Mouse (Mus musculus): ENCODE measurements around the gene Tcp11l1. TPM values are rescaled to one million over a fixed set of nuclear protein-coding genes. Genes with fewer than 3 reads are reported as not detected.
A peak's percentile ranks its signal among the peaks of the same experiment; 100 is the strongest.

Tcp11l1 gene
- total RNA-seq, 2 experiments from 2014 or later, result 6.7 to 14.6 TPM

- no peak for ATAC-seq (ENCODE audit: poor library complexity, severe bottlenecking)
Measured at GRCm38 (mm10) chr2:104714254-104714691, 2.3 kb upstream of the Tcp11l1 start.

GRCm38 (mm10) chr2:104712486-104712809, 479 bp upstream of the Tcp11l1 start:
- peak; percentile 48 for ATAC-seq (ENCODE audit: poor library complexity, severe bottlenecking)

GRCm38 (mm10) chr2:104710670-104711370, 1.1 kb downstream of the Tcp11l1 start:
- ATAC-seq (ENCODE audit: poor library complexity, severe bottlenecking), result 0 out of 2 replicates have a peak, but pooled peaks have one; percentile 7

- ATAC-seq (ENCODE audit: poor library complexity, severe bottlenecking), result no peak
Measured at GRCm38 (mm10) chr2:104709786-104710337, 2.1 kb downstream of the Tcp11l1 start.

- no peak for ATAC-seq (ENCODE audit: poor library complexity, severe bottlenecking)
Measured at GRCm38 (mm10) chr2:104704355-104704754, 7.6 kb downstream of the Tcp11l1 start.

- no peak for ATAC-seq (ENCODE audit: poor library complexity, severe bottlenecking)
Measured at GRCm38 (mm10) chr2:104703158-104703557, 8.8 kb downstream of the Tcp11l1 start.

GRCm38 (mm10) chr2:104699659-104700058, 12.3 kb downstream of the Tcp11l1 start:
- no peak for ATAC-seq (ENCODE audit: poor library complexity, severe bottlenecking)

GRCm38 (mm10) chr2:104692551-104692950, 19.4 kb downstream of the Tcp11l1 start:
- ATAC-seq (ENCODE audit: poor library complexity, severe bottlenecking), result no peak

GRCm38 (mm10) chr2:104690720-104691119, 21.2 kb downstream of the Tcp11l1 start:
- peak; percentile 72 for ATAC-seq (ENCODE audit: poor library complexity, severe bottlenecking)

GRCm38 (mm10) chr2:104688724-104689123, 23.2 kb downstream of the Tcp11l1 start:
- ATAC-seq (ENCODE audit: poor library complexity, severe bottlenecking), result no peak

- ATAC-seq (ENCODE audit: poor library complexity, severe bottlenecking), result no peak
Measured at GRCm38 (mm10) chr2:104688321-104688720, 23.6 kb downstream of the Tcp11l1 start.

- peak; percentile 79 for ATAC-seq (ENCODE audit: poor library complexity, severe bottlenecking)
Measured at GRCm38 (mm10) chr2:104687261-104687660, 24.7 kb downstream of the Tcp11l1 start.

GRCm38 (mm10) chr2:104685418-104685817, 26.6 kb downstream of the Tcp11l1 start:
- ATAC-seq (ENCODE audit: poor library complexity, severe bottlenecking), result peak; percentile 80

- no peak for ATAC-seq (ENCODE audit: poor library complexity, severe bottlenecking)
Measured at GRCm38 (mm10) chr2:104684771-104685170, 27.2 kb downstream of the Tcp11l1 start.

GRCm38 (mm10) chr2:104677326-104677725, 34.6 kb downstream of the Tcp11l1 start:
- no peak for ATAC-seq (ENCODE audit: poor library complexity, severe bottlenecking)

GRCm38 (mm10) chr2:104671724-104672123, 40.2 kb downstream of the Tcp11l1 start:
- no peak for ATAC-seq (ENCODE audit: poor library complexity, severe bottlenecking)

- ATAC-seq (ENCODE audit: poor library complexity, severe bottlenecking), result no peak
Measured at GRCm38 (mm10) chr2:104669122-104669804, 42.7 kb downstream of the Tcp11l1 start.

GRCm38 (mm10) chr2:104663372-104664100, 48.4 kb downstream of the Tcp11l1 start:
- ATAC-seq (ENCODE audit: poor library complexity, severe bottlenecking), result no peak

GRCm38 (mm10) chr2:104658659-104659058, 53.3 kb downstream of the Tcp11l1 start:
- ATAC-seq (ENCODE audit: poor library complexity, severe bottlenecking), result no peak

GRCm38 (mm10) chr2:104615985-104616711, 95.8 kb downstream of the Tcp11l1 start:
- ATAC-seq (ENCODE audit: poor library complexity, severe bottlenecking), result no peak

- no peak for ATAC-seq (ENCODE audit: poor library complexity, severe bottlenecking)
Measured at GRCm38 (mm10) chr2:104614786-104615185, 97.2 kb downstream of the Tcp11l1 start.

Data from megakaryocyte, adult 5-6 weeks (primary cell).